Mouse (Mus musculus): ENCODE data around the gene Rpgrip1.

The Rpgrip1 gene

DNA sequence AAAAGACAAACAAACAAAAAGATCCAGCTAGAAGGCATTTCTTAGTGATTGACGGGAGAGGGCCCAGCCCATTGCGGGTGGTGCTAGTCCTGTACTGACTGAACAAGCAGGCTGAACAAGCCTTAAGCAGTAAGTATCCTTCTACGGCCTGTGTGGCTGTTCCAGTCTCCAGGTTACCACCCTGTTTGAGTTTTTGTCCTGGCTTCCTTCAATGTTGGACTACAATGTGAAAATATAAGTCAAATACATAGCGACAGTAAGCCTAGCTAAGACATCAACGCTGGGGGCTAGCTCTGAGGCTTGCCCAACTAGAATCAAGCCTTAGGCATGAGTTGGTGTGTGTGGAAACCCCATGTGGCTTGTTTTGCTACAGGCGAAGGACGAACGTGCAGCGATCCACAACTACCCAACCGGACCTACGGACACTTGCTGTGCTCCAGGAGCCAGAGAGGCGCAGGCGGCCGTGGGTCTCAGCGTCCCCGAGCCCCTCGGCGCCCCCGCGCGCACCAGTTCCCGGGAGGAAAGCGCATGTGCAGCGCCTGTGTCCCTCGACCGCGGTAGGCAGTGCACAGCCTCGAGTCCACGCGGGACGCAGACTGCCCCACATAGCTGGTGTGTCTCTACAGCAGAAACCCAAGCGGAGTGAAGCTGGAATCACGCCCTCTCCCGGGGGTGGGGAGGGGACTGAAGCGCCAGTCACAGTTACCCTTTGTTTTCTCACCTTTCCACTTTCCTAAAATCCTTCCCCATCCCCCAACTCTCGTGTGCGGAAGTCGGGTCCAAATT is 8.5 kb downstream of the Rpgrip1 start:
- DNase-seq (ENCODE audit: low read depth, low spot score), result peak; percentile 45

DNA sequence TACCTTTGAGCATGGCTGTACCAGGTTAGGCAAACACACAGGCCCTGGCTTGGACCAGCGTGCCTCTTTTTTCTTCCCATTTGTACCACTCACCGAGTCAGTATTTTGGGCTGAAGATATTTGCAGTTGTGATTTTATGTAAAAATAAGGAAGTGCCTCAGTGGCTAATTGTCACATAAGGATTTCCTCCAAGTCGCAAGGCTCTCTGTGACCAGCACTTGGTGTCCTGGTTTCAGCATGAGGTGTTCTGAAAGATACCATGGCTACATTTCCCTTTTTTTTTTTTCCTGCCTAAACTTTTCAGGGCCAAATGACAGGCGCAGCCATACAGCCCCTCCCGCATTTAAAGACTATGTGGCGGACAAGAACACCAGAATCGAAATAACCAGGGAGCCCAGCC is 9.7 kb downstream of the Rpgrip1 start:
- no peak for DNase-seq (ENCODE audit: low read depth, low spot score)

GRCm38 (mm10) chr14:52123918-52124317 is 13.4 kb downstream of the Rpgrip1 start:
- peak; percentile 59 for DNase-seq (ENCODE audit: low read depth, low spot score)

DNA sequence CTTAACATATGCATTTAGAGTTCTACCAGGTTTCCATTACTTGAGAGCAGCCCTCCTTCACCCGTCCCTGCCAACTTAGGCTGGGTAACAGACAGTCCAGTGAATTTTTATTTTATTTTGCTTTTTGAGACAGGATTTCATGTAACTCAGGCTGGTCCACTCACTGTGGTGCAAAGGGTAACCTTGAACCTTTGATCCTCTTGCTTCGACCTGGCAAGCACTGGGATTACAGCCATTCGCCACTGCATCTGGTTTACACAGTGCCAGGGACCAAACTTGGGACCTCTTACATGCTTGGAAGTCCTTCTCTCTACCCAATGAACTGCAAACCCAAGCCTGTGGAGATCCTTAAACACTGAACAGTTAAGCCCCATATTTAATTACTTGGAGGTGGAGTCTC is 14.1 kb downstream of the Rpgrip1 start:
- DNase-seq (ENCODE audit: low read depth, low spot score), result no peak

- DNase-seq (ENCODE audit: low read depth, low spot score), result no peak
Measured at GRCm38 (mm10) chr14:52133584-52133983, 23.1 kb downstream of the Rpgrip1 start.

GRCm38 (mm10) chr14:52140577-52141444 is 30.3 kb downstream of the Rpgrip1 start:
- DNase-seq (ENCODE audit: low read depth, low spot score), result no peak

DNA sequence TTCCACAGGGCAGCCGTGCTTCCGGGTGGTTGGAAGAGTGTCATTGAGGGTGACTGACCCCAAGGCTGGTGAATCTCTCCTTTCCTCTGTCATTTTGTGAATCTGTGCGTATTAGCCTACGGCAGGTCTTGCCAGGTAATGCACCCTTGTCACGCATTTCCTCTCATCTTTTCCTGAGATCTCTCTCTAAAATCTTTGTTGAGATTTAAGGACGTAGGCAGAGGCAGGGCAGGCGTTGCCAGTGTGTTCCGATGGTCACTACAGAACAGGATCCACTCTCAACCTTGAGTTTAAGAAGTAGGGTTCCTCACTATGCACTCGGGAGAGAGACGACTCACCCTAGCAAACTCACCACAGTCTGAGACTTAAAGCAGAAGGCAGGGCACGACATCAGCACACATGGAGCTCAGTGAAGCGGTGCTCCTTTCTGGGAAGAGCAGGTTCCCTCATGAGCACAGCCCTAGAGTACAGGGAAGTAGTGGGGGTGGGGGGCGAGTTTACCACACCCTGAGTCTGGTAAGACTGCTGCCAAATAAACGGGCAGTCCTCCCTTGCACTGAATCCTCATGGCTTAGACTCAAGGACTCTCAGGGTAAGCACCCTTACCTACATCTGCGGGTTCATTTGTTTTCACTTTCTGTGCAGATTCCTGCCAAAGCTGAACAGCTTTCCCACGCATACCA is 31.1 kb downstream of the Rpgrip1 start:
- DNase-seq (ENCODE audit: low read depth, low spot score), result no peak

- DNase-seq (ENCODE audit: low read depth, low spot score), result no peak
Measured at GRCm38 (mm10) chr14:52144165-52144564, 33.7 kb downstream of the Rpgrip1 start.

DNA sequence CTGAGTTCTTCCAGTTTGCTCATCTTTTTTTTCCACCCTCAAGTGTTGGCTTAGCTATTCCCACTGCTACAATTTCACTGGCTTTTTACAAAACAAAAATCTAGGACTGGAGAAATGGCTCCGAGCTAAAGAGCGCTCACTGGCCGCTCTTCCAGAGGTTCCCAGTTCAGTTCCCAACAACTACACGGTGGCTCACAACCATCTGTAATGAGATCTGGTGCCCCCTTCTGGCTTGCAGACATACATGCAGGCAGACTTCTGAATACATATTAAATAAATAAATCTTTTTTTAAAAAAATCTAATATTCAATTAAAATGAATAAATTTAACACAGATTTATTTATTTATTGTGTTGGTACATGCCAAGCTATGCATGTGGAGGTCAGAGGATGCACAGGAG is 36.0 kb downstream of the Rpgrip1 start:
- DNase-seq (ENCODE audit: low read depth, low spot score), result no peak

- DNase-seq (ENCODE audit: low read depth, low spot score), result no peak
Measured at GRCm38 (mm10) chr14:52149888-52150287, 39.4 kb downstream of the Rpgrip1 start.

DNA sequence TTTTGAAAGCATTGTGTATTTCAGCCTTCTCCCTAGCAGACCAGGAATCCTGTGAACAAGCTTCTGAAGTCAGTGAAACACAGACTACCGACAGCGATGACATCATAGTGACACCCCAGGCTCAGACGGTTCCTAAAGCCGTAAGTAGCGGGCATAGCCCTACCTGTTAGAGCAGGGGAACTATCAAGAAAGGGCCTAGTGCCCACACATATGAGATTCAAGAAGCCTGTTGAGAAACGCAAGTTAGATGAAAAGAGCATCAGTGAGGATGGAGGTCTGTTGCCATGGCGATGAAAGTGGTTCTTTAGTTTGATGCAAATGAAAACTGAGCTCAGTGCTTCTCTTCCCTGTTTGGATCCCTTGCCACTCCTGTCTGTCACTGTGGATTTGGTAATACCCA is 41.7 kb downstream of the Rpgrip1 start:
- no peak for DNase-seq (ENCODE audit: low read depth, low spot score)

- DNase-seq (ENCODE audit: low read depth, low spot score), result no peak
Measured at GRCm38 (mm10) chr14:52152613-52153012, 42.1 kb downstream of the Rpgrip1 start.

DNA sequence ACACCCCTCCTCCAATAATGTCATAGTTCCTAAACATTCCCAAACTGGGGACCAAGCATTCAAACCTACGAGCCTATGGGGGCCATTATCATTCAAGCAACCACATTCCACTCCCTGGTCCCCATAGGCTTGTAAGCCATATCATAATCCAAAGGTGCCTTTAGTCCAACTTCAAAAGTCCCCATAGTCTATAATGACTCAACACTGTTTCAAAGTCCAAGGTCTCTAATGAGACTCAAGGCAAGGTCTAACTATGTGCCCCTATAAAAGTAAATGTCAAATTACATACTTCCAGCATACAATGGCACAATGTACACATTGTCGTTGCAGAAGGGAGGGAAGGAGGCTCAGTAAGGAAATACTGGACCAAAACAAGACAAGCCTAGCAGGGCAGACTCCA is 44.5 kb downstream of the Rpgrip1 start:
- no peak for DNase-seq (ENCODE audit: low read depth, low spot score)

DNA sequence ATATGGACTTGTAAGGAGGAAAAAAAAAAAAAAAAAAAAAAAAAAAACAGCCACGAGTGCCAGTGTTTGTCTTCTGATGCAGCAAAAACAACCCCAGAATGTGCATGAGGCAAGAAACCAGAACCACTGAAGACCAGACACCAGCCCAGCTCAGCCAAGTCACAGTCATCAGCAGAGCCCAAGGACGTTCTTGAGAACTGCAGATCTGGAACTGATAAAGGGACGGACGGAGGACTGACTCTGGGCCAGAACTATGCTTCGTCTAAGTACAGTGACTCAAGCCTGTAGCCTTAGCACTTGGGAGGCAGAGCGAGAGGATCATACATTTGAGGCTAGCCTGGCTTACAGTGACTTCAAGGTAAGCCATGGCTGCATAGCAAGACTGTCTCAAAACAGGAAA is 50.4 kb downstream of the Rpgrip1 start:
- no peak for DNase-seq (ENCODE audit: low read depth, low spot score)

GRCm38 (mm10) chr14:52166571-52166970 is 56.1 kb downstream of the Rpgrip1 start:
- no peak for DNase-seq (ENCODE audit: low read depth, low spot score)

GRCm38 (mm10) chr14:52188788-52189187 is 78.3 kb downstream of the Rpgrip1 start:
- no peak for DNase-seq (ENCODE audit: low read depth, low spot score)

DNA sequence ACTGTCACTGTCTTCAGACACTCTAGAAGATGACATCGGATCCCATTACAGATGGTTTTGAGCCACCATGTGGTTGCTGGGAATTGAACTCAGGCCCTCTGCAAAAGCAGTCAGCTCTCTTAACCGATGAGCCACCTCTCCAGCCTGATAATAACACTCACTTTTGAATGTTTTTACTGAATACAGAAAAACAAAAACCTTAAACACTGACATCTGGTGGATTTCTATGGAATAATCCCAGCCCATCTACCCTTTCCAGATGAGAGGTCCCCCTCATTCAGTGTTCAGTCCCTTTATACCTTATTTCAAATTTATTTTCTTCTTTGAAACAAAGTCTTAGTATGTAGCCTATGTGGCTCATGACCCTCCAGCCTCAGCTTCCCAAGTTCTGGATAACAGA is 79.0 kb downstream of the Rpgrip1 start:
- DNase-seq (ENCODE audit: low read depth, low spot score), result no peak

DNA sequence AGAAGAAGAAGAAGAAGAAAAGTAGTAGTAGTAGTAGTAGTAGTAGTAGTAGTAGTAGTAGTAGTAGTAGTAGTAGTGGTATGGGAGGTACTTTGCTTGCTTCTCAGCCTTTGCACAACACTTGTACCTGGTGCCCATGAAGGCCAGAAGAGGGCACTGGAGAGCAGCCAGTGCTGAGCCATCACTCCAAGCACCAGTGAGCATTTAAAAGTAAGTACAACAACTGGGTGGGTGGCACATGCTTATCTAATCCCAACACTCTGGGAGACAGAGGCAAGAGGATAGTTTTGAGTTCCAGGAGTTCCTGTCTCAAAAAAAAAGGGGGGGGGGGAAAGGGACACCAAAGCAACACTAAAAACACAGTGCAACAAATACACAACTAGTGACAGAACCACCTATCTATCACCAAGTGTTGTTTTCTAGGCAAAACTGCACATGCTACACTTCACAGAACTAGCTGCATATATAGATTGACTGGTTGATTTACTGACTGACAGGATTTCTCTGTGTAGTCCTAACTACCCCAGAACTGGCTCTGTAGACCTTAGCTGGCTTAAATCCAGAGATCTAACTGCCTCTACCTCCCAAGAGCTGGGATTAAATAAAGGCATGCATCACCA is 80.3 kb downstream of the Rpgrip1 start:
- no peak for DNase-seq (ENCODE audit: low read depth, low spot score)

DNA sequence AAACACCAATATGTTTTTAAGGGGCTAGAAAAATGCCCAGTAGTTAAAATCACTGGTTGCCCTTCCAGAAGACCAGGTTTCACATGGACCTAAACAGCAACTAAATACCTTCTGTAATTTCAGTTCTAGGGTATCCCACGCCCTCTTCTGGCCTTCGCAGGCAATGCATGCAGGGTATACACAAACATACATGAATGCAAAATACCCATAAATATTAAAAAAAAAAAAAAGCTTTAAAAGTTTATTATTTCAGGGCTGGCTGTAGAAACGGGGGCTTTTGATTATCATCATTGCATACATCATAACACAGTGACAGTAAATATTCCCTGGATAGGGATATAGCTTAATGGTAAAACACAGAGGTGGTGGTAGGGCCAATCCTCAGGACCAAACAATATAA is 85.2 kb downstream of the Rpgrip1 start:
- no peak for DNase-seq (ENCODE audit: low read depth, low spot score)

DNA sequence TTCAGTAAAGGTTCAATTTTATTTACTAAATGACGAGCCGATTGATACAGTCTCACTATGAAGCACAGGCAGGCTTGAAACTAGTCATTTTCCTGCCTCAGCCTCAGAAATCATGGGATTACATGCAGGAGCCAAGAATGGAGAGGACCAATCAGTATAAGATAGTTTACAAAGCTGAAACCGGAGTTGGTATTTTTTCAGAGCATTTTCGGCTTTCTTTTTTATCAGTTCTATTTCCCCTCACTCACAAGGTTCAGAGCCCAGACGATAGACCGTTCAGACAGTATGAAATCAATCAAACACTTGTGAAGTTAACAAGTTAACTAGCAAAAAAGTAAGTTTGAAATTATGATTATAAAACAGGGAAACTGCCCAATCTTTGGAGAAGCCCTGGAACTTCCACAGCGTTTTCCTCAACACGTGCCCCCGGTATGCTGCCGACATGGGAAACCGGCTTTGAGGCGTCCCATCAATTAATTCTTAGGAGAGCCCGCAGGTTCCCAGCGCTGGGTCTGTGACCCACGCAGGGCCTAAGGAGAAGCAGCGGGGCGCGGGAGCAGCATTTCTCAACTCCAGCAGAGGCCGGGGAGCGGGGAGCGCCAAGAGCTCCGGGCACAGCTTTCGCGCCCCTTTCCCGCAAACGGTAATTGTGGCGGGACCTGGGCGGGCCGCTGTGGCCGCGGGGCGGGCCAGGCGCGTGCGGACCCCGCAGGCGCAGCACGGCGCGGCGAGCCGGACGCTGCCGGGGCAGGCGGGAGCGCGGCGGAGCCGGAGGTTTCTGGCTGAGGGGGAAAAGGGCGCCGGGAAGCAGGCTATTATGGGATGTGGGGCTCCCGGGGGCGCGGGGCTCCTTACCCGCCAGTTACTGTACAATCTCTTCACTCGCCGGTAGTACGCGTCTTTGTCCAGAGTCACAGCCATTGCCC is 86.0 kb downstream of the Rpgrip1 start:
- no peak for DNase-seq (ENCODE audit: low read depth, low spot score)
